Mouse (Mus musculus) 416B (cell line): ENCODE measurements around the gene Ctsc.
A peak's percentile ranks its signal among the peaks of the same experiment; 100 is the strongest.

Experiments used
- DNase-seq: peaks from one replicate; pipeline ENCODE4 v3.0.0; 2011; ENCODE audit warnings: low read depth

Ctsc gene

GRCm38 (mm10) chr7:88295989-88296388, 18.1 kb downstream of the Ctsc start:
- DNase-seq = no peak

- no peak for DNase-seq
Measured at GRCm38 (mm10) chr7:88296932-88297331, 19.0 kb downstream of the Ctsc start.

- DNase-seq = no peak
Measured at GRCm38 (mm10) chr7:88305750-88306149, 27.9 kb downstream of the Ctsc start.

- peak; percentile 28 for DNase-seq
Measured at GRCm38 (mm10) chr7:88306725-88307124, 28.8 kb downstream of the Ctsc start.

GRCm38 (mm10) chr7:88310398-88311180, 32.7 kb downstream of the Ctsc start:
- DNase-seq = peak; percentile 57

GRCm38 (mm10) chr7:88316408-88316807, 38.5 kb downstream of the Ctsc start:
- DNase-seq = no peak

- peak; percentile 58 for DNase-seq
Measured at GRCm38 (mm10) chr7:88318474-88318873, 40.6 kb downstream of the Ctsc start.

GRCm38 (mm10) chr7:88318904-88319303, 41.0 kb downstream of the Ctsc start:
- no peak for DNase-seq

GRCm38 (mm10) chr7:88319414-88320140, 41.7 kb downstream of the Ctsc start:
- peak; percentile 85 for DNase-seq

GRCm38 (mm10) chr7:88320628-88321336, 42.9 kb downstream of the Ctsc start:
- DNase-seq = peak; percentile 75

GRCm38 (mm10) chr7:88322431-88322830, 44.5 kb downstream of the Ctsc start:
- DNase-seq = peak; percentile 43

- no peak for DNase-seq
Measured at GRCm38 (mm10) chr7:88327495-88327894, 49.6 kb downstream of the Ctsc start.

GRCm38 (mm10) chr7:88343828-88344227, 65.9 kb downstream of the Ctsc start:
- peak; percentile 53 for DNase-seq

GRCm38 (mm10) chr7:88346035-88346434, 68.2 kb downstream of the Ctsc start:
- DNase-seq = no peak

GRCm38 (mm10) chr7:88356871-88357776, 79.2 kb downstream of the Ctsc start:
- DNase-seq = peak; percentile 69

GRCm38 (mm10) chr7:88358042-88358878, 80.4 kb downstream of the Ctsc start:
- DNase-seq = no peak
